Mouse (Mus musculus) testis, postnatal 10 days (tissue): ENCODE measurements around the gene Eif1ad.
"Not testable (repeated sequence)": the region's sequence is repeated elsewhere in the genome, so short reads cannot be mapped to it uniquely, and the experiment has no call there.

Experiments
- DNase-seq: peaks from one replicate; pipeline ENCODE4 v3.0.0; 2021; ENCODE audit warnings: low spot score

The Eif1ad gene

GRCm38 (mm10) chr19:5366175-5367052 is at the start of gene Eif1ad:
Eif1ad (plus strand) TSS chr19:5366741.
- DNase-seq: peak; percentile 94

- no peak for DNase-seq
Observed at GRCm38 (mm10) chr19:5323801-5324200, 42.7 kb upstream of the Eif1ad start.

- DNase-seq: no peak
Observed at GRCm38 (mm10) chr19:5327970-5328369, 38.6 kb upstream of the Eif1ad start.

- no peak for DNase-seq
Observed at GRCm38 (mm10) chr19:5334741-5335140, 31.8 kb upstream of the Eif1ad start.

- no peak for DNase-seq
Observed at GRCm38 (mm10) chr19:5335441-5335840, 31.1 kb upstream of the Eif1ad start, which contains the start of gene Catsper1. Catsper1 (plus strand) TSS chr19:5335741.

- peak; percentile 92 for DNase-seq
Observed at GRCm38 (mm10) chr19:5337975-5338374, 28.6 kb upstream of the Eif1ad start.

- no peak for DNase-seq
Observed at GRCm38 (mm10) chr19:5341360-5341759, 25.2 kb upstream of the Eif1ad start.

GRCm38 (mm10) chr19:5345297-5346131 is 21.0 kb upstream of the Eif1ad start:
- DNase-seq: no peak

GRCm38 (mm10) chr19:5348064-5348463 is 18.5 kb upstream of the Eif1ad start:
- DNase-seq: no peak

- no peak for DNase-seq
Observed at GRCm38 (mm10) chr19:5348526-5349501, 17.7 kb upstream of the Eif1ad start.

- not testable (repeated sequence) for DNase-seq
Observed at GRCm38 (mm10) chr19:5349502-5349873, 17.1 kb upstream of the Eif1ad start, which contains the start of gene Cst6. Cst6 (minus strand) TSS chr19:5349574.

GRCm38 (mm10) chr19:5353609-5354008 is 12.9 kb upstream of the Eif1ad start:
- no peak for DNase-seq

GRCm38 (mm10) chr19:5356080-5356479 is 10.5 kb upstream of the Eif1ad start:
- no peak for DNase-seq

- DNase-seq: no peak
Observed at GRCm38 (mm10) chr19:5362186-5362585, 4.4 kb upstream of the Eif1ad start.

GRCm38 (mm10) chr19:5364124-5364523 is 2.4 kb upstream of the Eif1ad start:
- no peak for DNase-seq

GRCm38 (mm10) chr19:5365751-5366150 is 790 bp upstream of the Eif1ad start:
- no peak for DNase-seq

- no peak for DNase-seq
Observed at GRCm38 (mm10) chr19:5367053-5367359, 465 bp downstream of the Eif1ad start, which contains the start of gene Banf1. Banf1 (minus strand) TSS chr19:5367168.

GRCm38 (mm10) chr19:5367455-5367854 is 914 bp downstream of the Eif1ad start:
- DNase-seq: no peak

GRCm38 (mm10) chr19:5370932-5371331 is 4.4 kb downstream of the Eif1ad start:
- DNase-seq: no peak

GRCm38 (mm10) chr19:5372724-5373123 is 6.2 kb downstream of the Eif1ad start:
- no peak for DNase-seq

GRCm38 (mm10) chr19:5374177-5374576 is 7.6 kb downstream of the Eif1ad start:
- no peak for DNase-seq

GRCm38 (mm10) chr19:5374748-5375147 is 8.2 kb downstream of the Eif1ad start:
- no peak for DNase-seq
